Mouse (Mus musculus) ES-E14 (cell line): Measurements from ENCODE around the gene Cacna1d.

Experiments used
- CHD2 ChIP-seq: IDR thresholded peaks from 2 replicates; pipeline ENCODE4 v1.6.1; 2014; ENCODE audit warnings: mild to moderate bottlenecking, low read depth, low read length, inconsistent platforms
- MAFK ChIP-seq: IDR thresholded peaks from 2 replicates; pipeline ENCODE4 v1.6.1; 2014; ENCODE audit warnings: mild to moderate bottlenecking, low read depth, low read length, inconsistent platforms; ENCODE audit not compliant: insufficient read depth
- ZC3H11A ChIP-seq: IDR thresholded peaks from 2 replicates; pipeline ENCODE4 v1.6.1; 2012; ENCODE audit warnings: low read depth, mild to moderate bottlenecking, inconsistent platforms, low read length, borderline replicate concordance

DNA sequence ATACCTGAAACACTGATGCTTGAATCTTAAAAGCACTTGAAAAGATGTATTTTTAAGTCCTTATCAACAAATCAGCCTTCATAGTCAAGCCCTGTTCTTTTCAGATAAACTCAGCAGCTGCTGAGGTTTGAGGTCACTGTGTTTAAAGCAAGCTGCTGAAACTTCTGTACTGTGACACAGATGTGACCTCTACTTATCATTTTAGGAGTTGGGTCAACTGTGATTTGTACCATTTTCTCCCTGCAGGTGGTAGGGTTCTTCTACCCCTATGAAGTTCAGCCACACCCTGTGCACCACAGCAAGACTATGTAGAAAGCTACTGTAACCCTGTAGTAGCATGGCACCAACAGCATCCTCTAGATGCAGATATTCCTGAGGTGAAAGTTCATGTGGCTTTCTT is 493.9 kb downstream of the Cacna1d start:
- TF ChIP-seq CHD2, result no peak
- no peak for TF ChIP-seq MAFK
- TF ChIP-seq ZC3H11A, result no peak
